In genomic region chr2:48846689-48847398, GRCm38 (mm10) we compare ENCODE assay signal across 22 mouse cellular contexts. TPM values are rescaled to one million over a fixed set of nuclear protein-coding genes. Genes with fewer than 3 reads are reported as not detected.
DNase-seq lines count a peak whose midpoint lies in the region; ATAC-seq and TF ChIP-seq lines count a peak whose summit lies in the region.
"Had no signal": no experiment of that assay in that cellular context is flagged by ENCODE, and none has a peak within 500 bp of the region (broad histone marks: within the 10 kb centered on the region; RNA-seq: fewer than 3 reads in every experiment).

No protein-coding gene starts in this region.

- H3K79me3 ChIP-seq in C2C12 (ENCODE audit: low read depth), result peaks cover 10% of the 10 kb centered on the region

- peak; percentile 63 for ATAC-seq in hindbrain, embryonic 11.5 days (ENCODE audit: low FRiP score)
- no peak for ATAC-seq in hindbrain, postnatal 0 days
- no peak for ATAC-seq in kidney, embryonic 15.5 days (replicated peaks; ENCODE audit: low FRiP score)
- ATAC-seq: forebrain, embryonic 14.5 days; liver, embryonic 12.5 days; Patski had no signal

- 21% methylated on average over 2 of the region's 2 CpGs for WGBS in hindbrain, embryonic 11.5 days
- WGBS in hindbrain, postnatal 0 days, result 51% methylated on average over 2 of the region's 2 CpGs
- 58% methylated on average over 2 of the region's 2 CpGs for WGBS in kidney, embryonic 15.5 days

- H3ac ChIP-seq in C2C12 (ENCODE audit: control insufficient read depth, insufficient read length, low read depth), result no peak overlapping the region

- no peaks in the 10 kb centered on the region for H3K36me3 ChIP-seq in hindbrain, embryonic 11.5 days (ENCODE audit: control insufficient read depth, insufficient read depth, low read length)
- H3K36me3 ChIP-seq in hindbrain, postnatal 0 days (ENCODE audit: insufficient read depth, low read length), result no peaks in the 10 kb centered on the region
- no peaks in the 10 kb centered on the region for H3K36me3 ChIP-seq in kidney, embryonic 15.5 days
- H3K36me3 ChIP-seq in C2C12 (ENCODE audit: control insufficient read depth, insufficient read depth), result no peaks in the 10 kb centered on the region
- H3K36me3 ChIP-seq: embryonic facial prominence, embryonic 12.5 days; heart, embryonic 15.5 days; limb, embryonic 12.5 days; liver, embryonic 12.5 days; lung, embryonic 15.5 days; neural tube, embryonic 12.5 days had no signal

- H3K9me3 ChIP-seq in hindbrain, embryonic 11.5 days (ENCODE audit: control insufficient read depth, low read length), result no peaks in the 10 kb centered on the region
- H3K9me3 ChIP-seq in hindbrain, postnatal 0 days (ENCODE audit: low read length), result no peaks in the 10 kb centered on the region
- no peaks in the 10 kb centered on the region for H3K9me3 ChIP-seq in kidney, embryonic 15.5 days (replicated peaks)
- H3K9me3 ChIP-seq: embryonic facial prominence, embryonic 12.5 days; heart, embryonic 15.5 days; liver, embryonic 12.5 days; lung, embryonic 15.5 days; midbrain, embryonic 10.5 days; neural tube, embryonic 12.5 days had no signal

- no peak for TF ChIP-seq CTCF in hindbrain, postnatal 0 days (IDR thresholded peaks at IDR 0.05; ENCODE audit: low read depth)
- no peak for TF ChIP-seq CTCF in C2C12 (IDR thresholded peaks at IDR 0.05; ENCODE audit: control insufficient read depth, insufficient read depth, insufficient read length)

- peak; percentile 28 for DNase-seq in hindbrain, embryonic 11.5 days (ENCODE audit: low spot score)
- no peak for DNase-seq in hindbrain, postnatal 0 days (ENCODE audit: low spot score)
- DNase-seq in kidney, postnatal 14 days, result peak; percentile 39
- peak; percentile 7 to 10 for DNase-seq in kidney, postnatal 4 days
- DNase-seq in frontal cortex, postnatal 25 days (ENCODE audit: low spot score in 2 of 2), result no peak
- no peak for DNase-seq in spleen, postnatal 36 days (ENCODE audit: low spot score in 2 of 2)
- DNase-seq: adrenal gland, postnatal 14 days; cerebellum, postnatal 10 days; gastrocnemius, postnatal 36 days; heart, postnatal 4 days; thymus, postnatal 4 days had no signal

- H3K27ac ChIP-seq in hindbrain, embryonic 11.5 days (ENCODE audit: low read depth, low read length), result no peak overlapping the region
- H3K27ac ChIP-seq in hindbrain, postnatal 0 days, result no peak overlapping the region
- no peak overlapping the region for H3K27ac ChIP-seq in kidney, embryonic 15.5 days
- H3K27ac ChIP-seq: embryonic facial prominence, embryonic 12.5 days; heart, embryonic 15.5 days; limb, embryonic 12.5 days; liver, embryonic 12.5 days; lung, embryonic 15.5 days; midbrain, embryonic 10.5 days; neural tube, embryonic 12.5 days had no signal

- no peaks in the 10 kb centered on the region for H3K27me3 ChIP-seq in hindbrain, embryonic 11.5 days (ENCODE audit: control insufficient read depth, insufficient read depth, low read length)
- no peaks in the 10 kb centered on the region for H3K27me3 ChIP-seq in hindbrain, postnatal 0 days (ENCODE audit: insufficient read depth, low read length)
- no peaks in the 10 kb centered on the region for H3K27me3 ChIP-seq in kidney, embryonic 15.5 days
- no peaks in the 10 kb centered on the region for H3K27me3 ChIP-seq in C2C12 (ENCODE audit: control insufficient read depth, insufficient read depth, insufficient read length)
- H3K27me3 ChIP-seq: embryonic facial prominence, embryonic 12.5 days; heart, embryonic 15.5 days; limb, embryonic 12.5 days; liver, embryonic 12.5 days; lung, embryonic 15.5 days; neural tube, embryonic 12.5 days; Patski had no signal

- no peak overlapping the region for H3K9ac ChIP-seq in hindbrain, embryonic 11.5 days (ENCODE audit: low read depth, low read length)
- H3K9ac ChIP-seq in hindbrain, postnatal 0 days (replicated peaks; ENCODE audit: low read length), result no peak overlapping the region
- no peak overlapping the region for H3K9ac ChIP-seq in kidney, embryonic 15.5 days
- H3K9ac ChIP-seq: embryonic facial prominence, embryonic 12.5 days; heart, embryonic 15.5 days; limb, embryonic 12.5 days; liver, embryonic 12.5 days; lung, embryonic 15.5 days; neural tube, embryonic 12.5 days had no signal

- no peak overlapping the region for H3K4me3 ChIP-seq in hindbrain, embryonic 11.5 days (ENCODE audit: low read depth, low read length)
- no peak overlapping the region for H3K4me3 ChIP-seq in hindbrain, postnatal 0 days (ENCODE audit: low read length)
- no peak overlapping the region for H3K4me3 ChIP-seq in kidney, embryonic 15.5 days (replicated peaks)
- no peak overlapping the region for H3K4me3 ChIP-seq in C2C12 (ENCODE audit: insufficient read depth, poor library complexity, severe bottlenecking)
- H3K4me3 ChIP-seq: embryonic facial prominence, embryonic 12.5 days; heart, embryonic 15.5 days; limb, embryonic 12.5 days; liver, embryonic 12.5 days; lung, embryonic 15.5 days; midbrain, embryonic 10.5 days; neural tube, embryonic 12.5 days had no signal

- H3K4me2 ChIP-seq in hindbrain, embryonic 11.5 days (replicated peaks; ENCODE audit: low read depth, low read length), result no peak overlapping the region
- H3K4me2 ChIP-seq in hindbrain, postnatal 0 days (ENCODE audit: low read depth, low read length), result no peak overlapping the region
- H3K4me2 ChIP-seq in kidney, embryonic 15.5 days, result no peak overlapping the region
- H3K4me2 ChIP-seq: embryonic facial prominence, embryonic 12.5 days; heart, embryonic 15.5 days; limb, embryonic 12.5 days; liver, embryonic 12.5 days; lung, embryonic 15.5 days; neural tube, embryonic 12.5 days had no signal

- peaks cover 64% of the 10 kb centered on the region for H3K79me2 ChIP-seq in C2C12 (ENCODE audit: control insufficient read depth, insufficient read depth)

- no peaks in the 10 kb centered on the region for H3K4me1 ChIP-seq in hindbrain, embryonic 11.5 days (replicated peaks; ENCODE audit: control insufficient read depth, insufficient read depth, low read length)
- H3K4me1 ChIP-seq in hindbrain, postnatal 0 days (ENCODE audit: insufficient read depth, low read length), result no peaks in the 10 kb centered on the region
- 0 out of 2 replicates have a peak, but pooled peaks cover 4% of the 10 kb centered on the region for H3K4me1 ChIP-seq in kidney, embryonic 15.5 days
- H3K4me1 ChIP-seq: limb, embryonic 12.5 days; liver, embryonic 12.5 days; lung, embryonic 15.5 days; neural tube, embryonic 12.5 days had no signal

TF ChIP-seq in C2C12, 6 proteins besides CTCF, POLR2A, EP300 and RAD21:
- peak; percentile 97 for TF ChIP-seq MYOD1 (IDR thresholded peaks at IDR 0.05; ENCODE audit: control insufficient read depth, insufficient read length, low read depth)
- TF ChIP-seq FOSL1 (IDR thresholded peaks at IDR 0.05; ENCODE audit: insufficient read depth, low read length, poor library complexity, severe bottlenecking), result peak; percentile 12
- TF ChIP-seq USF1 (IDR thresholded peaks at IDR 0.05; ENCODE audit: low read depth), result no peak
- TF ChIP-seq MYOG (IDR thresholded peaks at IDR 0.05; ENCODE audit: control insufficient read depth, extremely low read depth, insufficient read length), result no peak
- TF ChIP-seq CEBPB (IDR thresholded peaks at IDR 0.05; ENCODE audit: low read depth), result no peak
- TF ChIP-seq MAX (IDR thresholded peaks at IDR 0.05), result no peak
TF ChIP-seq in C2C12: peak in this region for 2.

RNA-seq across cellular contexts. Expression of gene Acvr2a, which starts 32.9 kb away (rescaled TPM):
- polyA plus RNA-seq in hindbrain, embryonic 11.5 days (2014; fragmentation: Nextera tagmentation; extraction: Ambion mirVana), result 42.8 and 47.5 TPM in 2 replicates
- total RNA-seq in hindbrain, postnatal 0 days (2014; rRNA removed), result 50.3 and 54.8 TPM in 2 replicates
- 23.7 and 24.0 TPM in 2 replicates for polyA plus RNA-seq in hindbrain, postnatal 0 days (2015; fragmentation: Nextera tagmentation; extraction: Ambion mirVana)
- 13.3 and 14.0 TPM in 2 replicates for polyA plus RNA-seq in kidney, embryonic 15.5 days (2015; fragmentation: Nextera tagmentation; extraction: Ambion mirVana)
- 1.9 TPM for polyA plus RNA-seq in C2C12 (2012; fragmentation: generic; extraction: Trizol)

Comparison
In these comparisons a context has a peak if more than half of its experiments do, and no peak if none do; other contexts are left out.
1. DNase-seq: peak in hindbrain, embryonic 11.5 days (single experiment), kidney, postnatal 14 days (single experiment) and kidney, postnatal 4 days (2 of 2); none in hindbrain, postnatal 0 days (single experiment), frontal cortex, postnatal 25 days (0 of 2) and spleen, postnatal 36 days (0 of 2).